Mouse (Mus musculus) small intestine, adult 2 months (tissue): ENCODE results near the gene Gm20388.

ENCODE experiments used
- CTCF ChIP-seq: fragments of 200-500 bp; IDR thresholded peaks from 2 replicates; pipeline ENCODE4 v1.5.1; 2012; ENCODE audit warnings: low read depth, mild to moderate bottlenecking, control low read depth, inconsistent platforms, low read length, moderate library complexity, mixed read lengths; ENCODE audit not compliant: insufficient replicate concordance, insufficient read length; ENCODE audit errors: extremely low read depth
- POLR2A ChIP-seq: fragments of 200-500 bp; IDR thresholded peaks from 2 replicates; pipeline ENCODE4 v1.6.1; 2012; ENCODE audit warnings: low read depth, mild to moderate bottlenecking, control low read depth, inconsistent platforms, low read length, moderate library complexity

DNA sequence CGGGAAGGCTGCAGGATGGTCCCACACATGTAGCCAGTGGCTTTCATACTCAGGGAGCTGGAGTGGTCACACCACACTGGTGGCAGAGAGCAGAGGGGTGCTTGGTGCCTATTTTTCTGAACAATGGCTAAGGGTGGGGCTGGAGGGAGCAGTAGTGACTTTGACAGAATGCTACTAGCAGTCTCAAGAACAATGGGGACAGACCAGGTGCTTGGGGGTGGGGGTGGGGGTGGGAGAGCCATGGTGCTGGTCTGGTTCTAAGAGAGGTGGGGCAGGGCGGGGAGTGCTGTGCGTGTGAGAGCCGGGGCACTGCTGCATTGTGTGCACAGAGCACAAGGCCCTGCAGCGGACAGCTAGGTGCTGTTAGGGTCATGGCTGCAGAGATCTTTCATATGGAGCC, 1971.3 kb downstream of the Gm20388 start:
- TF ChIP-seq CTCF: no peak
- TF ChIP-seq POLR2A: no peak
